Mouse (Mus musculus): ENCODE measurements around the gene Tmie. TPM values are rescaled to one million over a fixed set of nuclear protein-coding genes. Genes with fewer than 3 reads are reported as not detected.

Gene Tmie
- total RNA-seq, 2 experiments from 2014 or later: 1.2 to 1.3 TPM

DNA sequence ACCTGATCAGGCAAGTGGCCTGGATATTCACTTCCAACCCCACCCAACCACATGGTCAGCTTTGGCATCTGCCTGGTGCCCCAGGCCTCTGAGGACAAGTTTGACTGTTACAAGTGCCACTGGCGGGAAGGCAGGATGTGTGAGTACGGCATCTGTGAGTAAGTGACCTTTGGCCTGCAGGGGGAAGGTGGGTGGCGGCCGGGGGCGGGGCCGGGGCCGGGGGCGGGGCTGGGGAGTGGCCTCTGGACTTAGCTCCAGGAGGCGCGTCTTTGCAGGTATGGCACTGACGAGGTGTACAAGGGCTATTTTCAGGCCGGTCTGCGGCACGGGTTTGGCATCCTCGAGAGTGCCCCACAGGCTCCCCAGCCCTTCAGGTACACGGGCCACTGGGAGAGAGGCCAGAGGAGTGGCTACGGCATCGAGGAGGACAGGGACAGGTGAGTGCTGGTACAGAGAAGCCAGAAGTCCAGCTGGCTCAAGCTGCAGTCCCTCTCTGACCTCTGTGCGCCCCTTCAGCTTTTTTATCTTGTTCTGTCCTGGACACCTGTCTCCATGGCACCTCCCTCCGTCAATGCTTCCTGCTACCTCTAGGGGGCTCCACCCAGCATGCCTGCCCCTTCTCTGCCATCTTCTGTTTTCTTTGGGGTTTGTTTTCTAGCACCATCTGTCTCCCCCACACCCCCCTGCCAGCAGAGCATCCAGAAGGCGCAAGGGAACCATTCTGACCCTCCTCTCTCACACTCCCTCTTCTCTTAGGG, 10.3 kb upstream of the Tmie start:
- no peak for DNase-seq (ENCODE audit: low spot score)
- intact Hi-C loops (cut with DNase I): no loop called here

GRCm38 (mm10) chr9:110888935-110889334, 9.0 kb upstream of the Tmie start:
- no peak for DNase-seq (ENCODE audit: low spot score)
- intact Hi-C loops (cut with DNase I): no loop called here

DNA sequence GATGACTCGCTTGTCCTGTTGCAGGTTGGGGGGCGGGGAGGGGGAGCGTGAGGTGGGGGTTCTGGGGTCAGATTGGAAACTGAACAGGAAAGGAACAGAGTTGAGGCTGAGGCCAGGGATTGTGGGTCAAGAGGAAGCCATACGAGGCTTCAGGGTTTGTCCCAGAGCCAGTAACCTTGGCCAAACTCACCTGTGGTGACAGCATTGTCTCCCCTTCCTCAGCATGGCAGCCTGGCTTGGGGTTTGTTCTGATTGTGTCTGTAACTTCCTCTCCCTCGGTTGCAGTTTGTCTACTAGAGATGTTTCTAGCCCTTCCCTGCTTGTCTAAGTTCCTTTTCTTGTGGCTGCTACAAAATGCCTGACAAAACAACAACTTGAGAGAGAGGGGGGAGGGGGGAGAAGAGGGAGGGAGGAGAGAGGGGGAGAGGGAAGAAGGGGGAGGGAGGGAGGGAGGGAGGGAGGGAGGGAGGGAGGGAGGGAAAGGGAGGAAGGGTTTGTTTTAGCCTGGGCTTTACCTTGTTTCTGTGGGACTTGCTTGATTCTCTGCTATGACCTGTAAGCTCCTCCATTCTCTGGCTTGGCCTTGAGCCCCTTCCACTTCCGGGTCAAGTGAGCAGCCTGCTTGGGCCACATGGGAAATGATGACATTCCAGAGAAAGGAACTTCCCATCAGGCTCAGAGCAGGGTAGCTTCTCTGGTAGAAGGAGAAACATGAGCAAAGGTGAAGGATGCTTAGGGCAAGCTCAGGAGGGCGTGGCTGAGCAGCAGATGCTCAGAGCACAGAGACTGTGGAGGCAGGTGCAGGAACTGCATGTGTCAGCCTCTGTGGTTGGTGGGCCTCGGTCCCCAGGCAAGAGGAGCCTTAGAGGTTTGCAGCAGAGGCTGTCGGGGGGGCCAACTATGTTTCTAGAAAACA, 7.7 kb upstream of the Tmie start:
- intact Hi-C loops (cut with DNase I): no loop called here
- DNase-seq (ENCODE audit: low spot score): no peak

DNA sequence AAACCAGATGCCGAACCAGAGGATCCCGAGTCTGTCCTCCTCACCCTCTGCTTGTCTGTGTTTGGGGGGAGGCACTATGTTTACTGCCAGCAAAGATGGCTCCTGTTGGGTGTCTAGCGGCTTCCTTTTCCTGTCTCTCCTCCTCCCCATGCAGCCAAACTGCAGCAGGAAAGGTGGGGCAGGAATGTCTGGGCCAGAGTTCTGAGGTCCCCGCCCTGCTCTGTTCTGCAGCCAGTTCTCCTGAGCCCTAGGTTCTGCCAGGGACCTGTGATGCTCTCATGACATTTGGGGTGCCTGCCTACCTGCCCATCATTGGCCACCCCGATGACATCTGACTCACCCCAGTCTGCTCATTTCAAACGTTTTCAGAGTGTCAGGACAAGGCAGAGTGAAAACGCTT, 2.0 kb upstream of the Tmie start:
- intact Hi-C loops (cut with DNase I): loop anchor here (2.0 to 5.0 kb wide), 3 partner anchors 39 to 175 kb away; partner anchors contain the start of genes Ccrl2 and Rtp3
- peak; percentile 53 for DNase-seq (ENCODE audit: low spot score)

DNA sequence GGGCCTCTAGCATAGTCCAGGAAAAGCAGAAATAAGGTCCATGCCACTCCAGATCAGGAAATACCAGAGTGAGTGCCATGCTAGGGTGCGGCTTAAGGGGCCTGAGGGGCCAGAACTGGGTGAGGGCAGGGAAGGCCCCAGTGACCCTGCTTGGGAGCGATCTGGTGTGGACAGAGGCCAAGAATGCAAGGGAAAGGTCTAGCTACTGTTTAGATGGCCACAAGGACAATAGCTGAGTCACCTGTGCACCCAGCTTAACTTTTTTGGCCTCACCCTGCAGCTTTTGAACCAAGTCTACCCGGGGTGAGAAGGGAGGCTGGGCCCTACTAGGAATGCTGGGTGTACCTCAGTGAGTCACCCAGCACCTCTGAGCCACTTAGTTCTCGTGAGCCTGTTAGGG, 859 bp upstream of the Tmie start:
- intact Hi-C loops (cut with DNase I): loop anchor here (2.0 to 5.0 kb wide), 3 partner anchors 40 to 177 kb away; partner anchors contain the start of genes Ccrl2 and Rtp3

DNA sequence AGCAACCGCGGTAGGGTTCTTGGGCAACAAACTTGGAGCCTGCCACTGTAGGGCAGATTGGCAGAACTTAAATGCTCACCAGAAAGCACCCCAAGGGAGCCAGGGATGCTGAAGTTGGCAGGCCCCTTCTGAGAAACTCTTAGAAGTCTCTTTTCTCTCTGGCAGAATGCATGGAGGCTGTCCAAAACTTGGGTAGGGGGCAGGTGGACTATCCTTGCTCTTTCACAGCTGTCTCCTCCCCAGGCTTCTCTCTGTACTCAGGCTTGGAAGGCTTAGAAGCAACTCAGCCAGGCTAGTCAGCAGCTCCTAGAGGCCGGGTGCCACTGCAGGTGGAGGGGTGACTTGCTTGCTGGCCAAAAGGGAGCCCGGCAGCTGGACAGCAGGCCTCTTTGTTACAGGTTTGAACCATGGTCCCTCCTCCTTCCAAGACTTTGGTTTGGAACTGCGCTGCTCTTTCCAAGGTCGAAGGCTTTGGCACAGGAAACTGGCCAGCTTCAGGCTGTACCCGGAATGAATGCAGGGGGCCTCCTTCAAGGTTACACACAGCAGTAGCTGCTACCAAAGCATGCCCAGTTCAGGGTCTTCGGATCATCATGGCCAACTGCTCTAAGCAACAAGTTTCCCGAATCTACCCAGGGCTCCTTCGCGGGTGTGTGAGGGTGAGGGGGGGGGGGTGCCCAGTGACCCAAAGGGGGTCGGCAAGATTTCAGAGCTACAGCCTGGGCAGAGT, 557 bp downstream of the Tmie start, which contains the start of gene Als2cl:
TSS of gene Als2cl (plus strand) at position 680 of the 730 bp plus-strand sequence.
- intact Hi-C loops (cut with DNase I): loop anchor here (5.0 to 10.0 kb wide), 2 partner anchors 63 to 235 kb away; no protein-coding TSS in a partner anchor

More for the DNA sequence above, 859 bp upstream of the Tmie start:
- DNase-seq (ENCODE audit: low spot score): no peak

GRCm38 (mm10) chr9:110877888-110878287, 2.0 kb downstream of the Tmie start:
- peak; percentile 68 for DNase-seq (ENCODE audit: low spot score)
- intact Hi-C loops (cut with DNase I): loop anchor here (5.0 to 10.0 kb wide), 2 partner anchors 64 to 233 kb away; no protein-coding TSS in a partner anchor

More for the DNA sequence above, 557 bp downstream of the Tmie start, which contains the start of gene Als2cl:
- DNase-seq (ENCODE audit: low spot score): no peak

DNA sequence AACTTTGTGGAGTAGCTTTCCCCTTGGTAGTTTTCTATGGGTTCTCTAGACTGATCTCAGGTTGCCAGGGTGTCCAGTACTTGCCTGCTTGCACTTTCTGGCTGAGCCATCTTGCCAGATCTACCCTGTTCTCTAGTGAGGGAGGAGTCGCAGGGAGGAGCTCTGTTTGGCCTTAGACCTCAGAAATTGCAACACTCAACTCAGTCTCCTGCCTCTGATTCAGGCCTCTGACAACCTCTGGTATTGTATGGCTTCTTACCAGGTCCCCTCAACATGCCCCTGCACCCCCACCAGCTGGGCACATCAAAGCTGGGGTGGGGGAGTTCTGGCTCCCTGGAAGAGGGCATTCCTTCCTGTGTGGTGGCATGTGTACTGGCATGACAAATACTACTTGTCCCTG, 2.6 kb downstream of the Tmie start:
- intact Hi-C loops (cut with DNase I): loop anchor here (5.0 to 10.0 kb wide), 2 partner anchors 65 to 233 kb away; no protein-coding TSS in a partner anchor
- DNase-seq (ENCODE audit: low spot score): no peak

DNA sequence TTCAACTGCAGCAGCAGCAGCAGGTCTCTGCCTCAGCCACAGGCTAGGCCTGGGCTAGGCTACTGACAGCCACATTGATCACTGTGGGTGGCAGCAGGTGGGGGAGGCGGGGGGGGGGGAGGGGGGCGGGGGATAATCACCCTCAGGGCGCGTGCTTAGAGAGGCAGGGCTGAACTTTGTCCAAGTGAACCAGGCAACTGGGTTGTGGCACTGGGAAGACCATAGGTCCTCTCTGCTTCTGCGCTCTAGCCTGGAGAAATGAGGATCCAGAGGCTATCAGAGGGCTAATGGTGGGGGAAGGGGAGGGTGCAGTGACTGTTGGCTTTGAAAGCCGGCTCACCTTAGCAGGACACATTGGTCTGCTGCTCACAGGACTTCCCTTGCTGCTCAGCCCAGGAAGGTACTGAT, 4.6 kb downstream of the Tmie start:
- DNase-seq (ENCODE audit: low spot score): no peak
- intact Hi-C loops (cut with DNase I): loop anchor here (5.0 to 10.0 kb wide), 2 partner anchors 67 to 230 kb away; no protein-coding TSS in a partner anchor

DNA sequence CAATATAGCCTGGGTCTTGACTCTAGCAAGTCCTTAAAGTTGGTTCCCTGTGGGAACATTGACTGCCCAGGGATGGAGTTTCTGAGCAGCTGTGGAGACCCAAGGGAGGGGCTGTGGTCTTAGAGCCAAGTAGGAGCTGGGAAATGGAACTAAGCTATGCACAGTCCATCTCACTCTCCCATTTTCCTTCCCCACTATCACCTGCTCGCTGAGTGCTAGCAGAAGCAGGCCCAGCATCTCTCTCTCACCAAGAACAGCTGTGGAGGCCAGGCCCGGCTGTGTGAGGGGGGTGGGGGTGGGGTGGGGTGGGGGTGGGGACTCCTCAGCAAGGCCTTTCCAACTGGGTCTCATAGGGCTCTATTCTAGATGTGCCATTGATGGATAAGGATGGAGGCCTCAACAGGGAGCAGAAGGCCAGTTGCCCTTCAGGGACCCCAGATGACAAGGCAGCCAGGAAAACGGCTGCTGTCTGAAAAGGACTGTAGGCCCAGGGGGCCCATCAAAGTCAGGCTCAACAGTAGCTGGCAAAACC, 5.2 kb downstream of the Tmie start:
- intact Hi-C loops (cut with DNase I): loop anchor here (5.0 to 10.0 kb wide), 2 partner anchors 68 to 230 kb away; no protein-coding TSS in a partner anchor
- no peak for DNase-seq (ENCODE audit: low spot score)

DNA sequence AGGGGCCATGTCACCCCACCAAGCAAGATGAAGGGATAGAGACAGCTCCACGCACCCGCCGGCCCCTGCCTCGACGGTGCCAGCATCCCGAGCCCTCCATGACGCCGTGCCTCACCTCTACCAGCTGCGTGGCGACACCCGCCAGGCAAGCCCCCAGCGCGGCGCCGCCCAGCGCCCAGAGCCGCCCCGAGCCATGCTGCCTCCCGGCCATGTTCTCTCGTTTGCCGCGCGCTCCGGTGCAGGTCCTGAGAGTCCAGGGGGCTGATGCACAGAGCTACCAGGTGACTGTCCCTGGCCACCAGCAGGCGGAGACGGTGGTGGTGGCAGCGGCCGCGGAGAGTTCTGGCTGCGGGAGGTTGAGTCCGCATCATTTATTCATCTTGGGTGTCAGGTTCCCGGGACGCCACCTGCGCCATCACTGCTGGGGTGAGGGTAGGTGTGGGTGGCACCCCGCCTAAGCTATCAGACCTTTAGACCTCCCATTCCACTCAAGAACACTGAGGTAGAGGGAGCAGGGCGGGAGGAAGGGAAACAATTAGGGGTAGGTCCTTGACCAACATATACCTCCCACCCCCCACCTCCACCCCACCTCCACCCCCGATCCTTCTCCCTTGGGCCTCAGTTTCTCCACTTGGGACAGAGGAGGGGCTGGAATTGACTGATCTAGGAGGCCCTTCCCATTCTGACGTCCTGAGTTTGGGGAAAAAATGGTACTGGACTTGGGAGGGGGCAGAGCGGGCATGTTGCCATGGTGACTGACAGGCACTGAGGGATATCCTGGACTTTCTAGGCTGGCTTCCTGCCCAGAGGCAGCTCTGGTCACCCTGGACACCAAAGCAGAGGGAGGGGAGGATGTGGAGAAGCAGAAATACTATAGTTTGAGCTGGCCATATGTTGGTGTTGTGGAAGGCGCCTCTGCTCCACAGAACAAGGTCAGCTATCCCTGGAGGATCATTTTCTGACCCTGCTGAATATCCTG, 5.9 kb downstream of the Tmie start:
- no peak for DNase-seq (ENCODE audit: low spot score)
- intact Hi-C loops (cut with DNase I): loop anchor here (10.0 kb wide), 1 partner anchor 229 kb away; no protein-coding TSS in a partner anchor

- DNase-seq (ENCODE audit: low spot score): no peak
- intact Hi-C loops (cut with DNase I): loop anchor here (2.0 to 10.0 kb wide), 3 partner anchors 88 to 226 kb away; no protein-coding TSS in a partner anchor
These were observed 8.9 kb downstream of the Tmie start for GRCm38 (mm10) chr9:110871030-110871429.

- no peak for DNase-seq (ENCODE audit: low spot score)
- intact Hi-C loops (cut with DNase I): no loop called here
These were observed 20.8 kb downstream of the Tmie start for GRCm38 (mm10) chr9:110858967-110859596.

DNA sequence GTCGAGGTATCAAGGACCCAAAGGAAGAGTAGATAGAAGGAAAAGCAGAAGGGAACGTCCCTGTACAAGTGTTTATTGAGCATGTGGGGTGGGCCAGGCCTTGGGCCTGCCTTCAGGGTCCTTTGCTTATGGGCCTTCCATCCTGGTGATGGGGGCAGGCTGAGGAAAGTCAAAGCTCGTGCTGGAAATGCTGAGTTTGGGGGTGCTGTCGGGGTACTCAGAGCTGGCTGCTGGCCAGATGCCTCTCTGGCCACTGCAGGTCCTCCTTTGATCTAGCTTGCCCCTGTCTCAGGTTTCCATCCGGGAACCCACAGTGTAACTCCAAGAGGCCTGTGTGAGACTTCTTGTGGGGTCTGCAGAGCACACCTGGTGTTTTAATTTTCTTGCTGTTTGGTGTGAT, 21.4 kb downstream of the Tmie start:
- intact Hi-C loops (cut with DNase I): no loop called here
- DNase-seq (ENCODE audit: low spot score): no peak

GRCm38 (mm10) chr9:110857781-110858472, 22.0 kb downstream of the Tmie start, which contains the start of gene Prss50:
Gene Prss50 (plus strand): TSS chr9:110857967.
- intact Hi-C loops (cut with DNase I): no loop called here

GRCm38 (mm10) chr9:110856920-110857319, 23.0 kb downstream of the Tmie start:
- intact Hi-C loops (cut with DNase I): no loop called here
- DNase-seq (ENCODE audit: low spot score): no peak

More at GRCm38 (mm10) chr9:110857781-110858472, 22.0 kb downstream of the Tmie start, which contains the start of gene Prss50:
- no peak for DNase-seq (ENCODE audit: low spot score)

DNA sequence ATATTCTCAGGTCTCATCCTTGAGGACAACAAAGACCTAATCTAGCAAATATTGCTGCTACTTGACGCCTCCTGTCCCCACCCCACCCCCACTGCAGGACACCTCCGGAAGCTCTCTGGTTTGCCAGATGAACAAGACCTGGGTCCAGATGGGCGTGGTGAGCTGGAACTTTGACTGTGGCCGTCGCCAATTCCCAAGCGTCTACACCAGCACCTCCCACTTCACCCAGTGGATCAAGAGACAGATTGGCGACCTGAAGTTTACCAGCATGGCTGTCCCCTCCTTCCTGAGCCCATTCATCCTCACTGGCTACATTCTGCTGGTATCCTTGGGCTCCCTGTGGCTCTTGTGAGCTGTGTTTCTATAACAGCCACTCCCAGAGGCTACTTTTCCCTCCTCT, 24.0 kb downstream of the Tmie start:
- no peak for DNase-seq (ENCODE audit: low spot score)
- intact Hi-C loops (cut with DNase I): no loop called here

All from heart, postnatal 25 days (tissue).